Mouse (Mus musculus): Measurements from ENCODE around the gene Ap5s1. TPM values are rescaled to one million over a fixed set of nuclear protein-coding genes. Genes with fewer than 3 reads are reported as not detected.
A peak's percentile ranks its signal among the peaks of the same experiment; 100 is the strongest.

Ap5s1 gene
- total RNA-seq, 2 experiments from 2014 or later, result 22.1 to 24.4 TPM

GRCm38 (mm10) chr2:131186771-131187601 lies 19.9 kb upstream of the Ap5s1 start, which contains the start of the genes Cdc25b and Spef1:
Gene Cdc25b, plus strand, starts transcription at chr2:131186949.
Gene Spef1, minus strand, starts transcription at chr2:131187282.
- DNase-seq (ENCODE audit: low spot score in 2 of 2), result peak; percentile 77 to 85

- no peak for DNase-seq (ENCODE audit: low spot score in 2 of 2)
These were observed 19.3 kb upstream of the Ap5s1 start for GRCm38 (mm10) chr2:131187602-131187922.

- no peak for DNase-seq (ENCODE audit: low spot score in 2 of 2)
These were observed 18.6 kb upstream of the Ap5s1 start for GRCm38 (mm10) chr2:131188311-131188710.

GRCm38 (mm10) chr2:131189521-131190309 lies 17.2 kb upstream of the Ap5s1 start:
- DNase-seq (ENCODE audit: low spot score in 2 of 2), result no peak

GRCm38 (mm10) chr2:131190344-131191004 lies 16.4 kb upstream of the Ap5s1 start:
- DNase-seq (ENCODE audit: low spot score in 2 of 2), result no peak

- no peak for DNase-seq (ENCODE audit: low spot score in 2 of 2)
These were observed 15.9 kb upstream of the Ap5s1 start for GRCm38 (mm10) chr2:131191005-131191390.

GRCm38 (mm10) chr2:131196606-131197316 lies 10.1 kb upstream of the Ap5s1 start:
- no peak for DNase-seq (ENCODE audit: low spot score in 2 of 2)

GRCm38 (mm10) chr2:131200710-131201109 lies 6.2 kb upstream of the Ap5s1 start:
- no peak for DNase-seq (ENCODE audit: low spot score in 2 of 2)

GRCm38 (mm10) chr2:131201262-131201661 lies 5.6 kb upstream of the Ap5s1 start:
- no peak for DNase-seq (ENCODE audit: low spot score in 2 of 2)

- DNase-seq (ENCODE audit: low spot score in 2 of 2), result no peak
These were observed 3.0 kb upstream of the Ap5s1 start for GRCm38 (mm10) chr2:131203816-131204409.

- DNase-seq (ENCODE audit: low spot score in 2 of 2), result peak; percentile 70 to 80
These were observed 2.4 kb upstream of the Ap5s1 start for GRCm38 (mm10) chr2:131204410-131204981.

GRCm38 (mm10) chr2:131205521-131206182 lies 1.2 kb upstream of the Ap5s1 start:
- DNase-seq (ENCODE audit: low spot score in 2 of 2), result no peak

GRCm38 (mm10) chr2:131208356-131208755 lies 1.5 kb downstream of the Ap5s1 start:
- DNase-seq (ENCODE audit: low spot score in 2 of 2), result no peak

- no peak for DNase-seq (ENCODE audit: low spot score in 2 of 2)
These were observed 2.4 kb downstream of the Ap5s1 start for GRCm38 (mm10) chr2:131209125-131209795.

GRCm38 (mm10) chr2:131209969-131210792 lies 3.3 kb downstream of the Ap5s1 start:
- peak; percentile 93 to 97 for DNase-seq (ENCODE audit: low spot score in 2 of 2)

GRCm38 (mm10) chr2:131211026-131211615 lies 4.2 kb downstream of the Ap5s1 start:
- DNase-seq (ENCODE audit: low spot score in 2 of 2), result no peak

GRCm38 (mm10) chr2:131213773-131214172 lies 6.9 kb downstream of the Ap5s1 start:
- DNase-seq (ENCODE audit: low spot score in 2 of 2), result no peak

Measured in layer of hippocampus, adult 18-20 months (tissue).